Mouse (Mus musculus): ENCODE data around the gene Ly6g6c. TPM values are rescaled to one million over a fixed set of nuclear protein-coding genes. Genes with fewer than 3 reads are reported as not detected.
A peak's percentile ranks its signal among the peaks of the same experiment; 100 is the strongest.

Ly6g6c gene
- 0.16 TPM in 1 of 2 replicates, not detected in the other for polyA plus RNA-seq (2014; fragmentation: Nextera tagmentation; extraction: Ambion mirVana)

GRCm38 (mm10) chr17:35064951-35065947, at the start of gene Ly6g6c:
TSS of gene Ly6g6c (plus strand) at chr17:35065388.
- WGBS: 2% methylated on average over 48 of the region's 48 CpGs
- peaks cover 16% of the 10 kb centered on the region for H3K4me1 ChIP-seq (ENCODE audit: control insufficient read depth, insufficient read depth, low read length)
- no peaks in the 10 kb centered on the region for H3K9me3 ChIP-seq (ENCODE audit: control insufficient read depth, low read length)
- H3K4me2 ChIP-seq (ENCODE audit: low read depth, severe bottlenecking): peak within 1 kb of the TSS; percentile 74
- peak within 1 kb of the TSS; percentile 49 for H3K9ac ChIP-seq (ENCODE audit: low read length)
- H3K27me3 ChIP-seq (ENCODE audit: control insufficient read depth, insufficient read depth, low read length): peaks cover 27% of the 10 kb centered on the region
- peak; percentile 31; the same call in 1 of the 2 replicates for ATAC-seq (ENCODE audit: insufficient number of reproducible peaks, low FRiP score, low TSS enrichment, low read depth)
- H3K36me3 ChIP-seq (ENCODE audit: control insufficient read depth, insufficient read depth, low read length): peaks cover 11% of the 10 kb centered on the region
- H3K27ac ChIP-seq (replicated peaks; ENCODE audit: low read depth, low read length): peak within 1 kb of the TSS; percentile 51; the same call in 1 of the 2 replicates
- H3K4me3 ChIP-seq (ENCODE audit: low read depth, low read length): peak within 1 kb of the TSS; percentile 21
- DNase-seq (ENCODE audit: low spot score): peak; percentile 71

GRCm38 (mm10) chr17:35016376-35016775, 48.8 kb upstream of the Ly6g6c start, which contains the start of gene Vwa7:
TSS of gene Vwa7 (plus strand) at chr17:35016579.
- WGBS: 84% methylated on average over 12 of the region's 12 CpGs
- Histone ChIP-seq H3K4me1 (ENCODE audit: control insufficient read depth, insufficient read depth, low read length) (0 out of 2 replicates have a peak, but pooled peaks cover 1% of the 10 kb centered on the region), H3K36me3 (ENCODE audit: control insufficient read depth, insufficient read depth, low read length) (peaks cover 50% of the 10 kb centered on the region), H3K4me2 (ENCODE audit: low read depth, severe bottlenecking) (no peak within 1 kb of the TSS), H3K9ac (ENCODE audit: low read length) (no peak within 1 kb of the TSS), H3K27ac (replicated peaks; ENCODE audit: low read depth, low read length) (no peak within 1 kb of the TSS), H3K4me3 (ENCODE audit: low read depth, low read length) (no peak within 1 kb of the TSS), H3K9me3 (ENCODE audit: control insufficient read depth, low read length) (no peaks in the 10 kb centered on the region), H3K27me3 (ENCODE audit: control insufficient read depth, insufficient read depth, low read length) (no peaks in the 10 kb centered on the region)
- no peak for ATAC-seq (ENCODE audit: insufficient number of reproducible peaks, low FRiP score, low TSS enrichment, low read depth)
- DNase-seq (ENCODE audit: low spot score): no peak

GRCm38 (mm10) chr17:35016791-35017705, 48.1 kb upstream of the Ly6g6c start:
- 0 out of 2 replicates have a peak, but pooled peaks cover 2% of the 10 kb centered on the region for H3K4me1 ChIP-seq (ENCODE audit: control insufficient read depth, insufficient read depth, low read length)
- no peak overlapping the region for H3K4me2 ChIP-seq (ENCODE audit: low read depth, severe bottlenecking)
- no peak overlapping the region for H3K9ac ChIP-seq (ENCODE audit: low read length)
- WGBS: 80% methylated on average over 10 of the region's 10 CpGs
- H3K27ac ChIP-seq (replicated peaks; ENCODE audit: low read depth, low read length): no peak overlapping the region
- no peak for ATAC-seq (ENCODE audit: insufficient number of reproducible peaks, low FRiP score, low TSS enrichment, low read depth)
- no peaks in the 10 kb centered on the region for H3K27me3 ChIP-seq (ENCODE audit: control insufficient read depth, insufficient read depth, low read length)
- H3K9me3 ChIP-seq (ENCODE audit: control insufficient read depth, low read length): no peaks in the 10 kb centered on the region
- no peak overlapping the region for H3K4me3 ChIP-seq (ENCODE audit: low read depth, low read length)
- DNase-seq (ENCODE audit: low spot score): no peak
- peaks cover 45% of the 10 kb centered on the region for H3K36me3 ChIP-seq (ENCODE audit: control insufficient read depth, insufficient read depth, low read length)

GRCm38 (mm10) chr17:35017706-35018030, 47.5 kb upstream of the Ly6g6c start:
- ATAC-seq (ENCODE audit: insufficient number of reproducible peaks, low FRiP score, low TSS enrichment, low read depth): no peak
- H3K27me3 ChIP-seq (ENCODE audit: control insufficient read depth, insufficient read depth, low read length): no peaks in the 10 kb centered on the region
- H3K9me3 ChIP-seq (ENCODE audit: control insufficient read depth, low read length): no peaks in the 10 kb centered on the region
- peaks cover 38% of the 10 kb centered on the region for H3K36me3 ChIP-seq (ENCODE audit: control insufficient read depth, insufficient read depth, low read length)
- no peak overlapping the region for H3K27ac ChIP-seq (replicated peaks; ENCODE audit: low read depth, low read length)
- no peak overlapping the region for H3K4me3 ChIP-seq (ENCODE audit: low read depth, low read length)
- 0 out of 2 replicates have a peak, but pooled peaks cover 2% of the 10 kb centered on the region for H3K4me1 ChIP-seq (ENCODE audit: control insufficient read depth, insufficient read depth, low read length)
- no peak for DNase-seq (ENCODE audit: low spot score)
- WGBS: 67% methylated on average over 14 of the region's 14 CpGs
- H3K9ac ChIP-seq (ENCODE audit: low read length): no peak overlapping the region
- no peak overlapping the region for H3K4me2 ChIP-seq (ENCODE audit: low read depth, severe bottlenecking)

- Histone ChIP-seq H3K36me3 (ENCODE audit: control insufficient read depth, insufficient read depth, low read length) (peaks cover 34% of the 10 kb centered on the region), H3K9ac (ENCODE audit: low read length) (no peak overlapping the region; the same call in 1 of the 2 replicates), H3K27me3 (ENCODE audit: control insufficient read depth, insufficient read depth, low read length) (no peaks in the 10 kb centered on the region), H3K9me3 (ENCODE audit: control insufficient read depth, low read length) (no peaks in the 10 kb centered on the region), H3K4me2 (ENCODE audit: low read depth, severe bottlenecking) (no peak overlapping the region), H3K27ac (replicated peaks; ENCODE audit: low read depth, low read length) (no peak overlapping the region), H3K4me3 (ENCODE audit: low read depth, low read length) (no peak overlapping the region), H3K4me1 (ENCODE audit: control insufficient read depth, insufficient read depth, low read length) (0 out of 2 replicates have a peak, but pooled peaks cover 2% of the 10 kb centered on the region)
- DNase-seq (ENCODE audit: low spot score): no peak
- 78% methylated on average over 3 of the region's 3 CpGs for WGBS
- ATAC-seq (ENCODE audit: insufficient number of reproducible peaks, low FRiP score, low TSS enrichment, low read depth): no peak
Measured at GRCm38 (mm10) chr17:35018171-35018570, 47.0 kb upstream of the Ly6g6c start.

GRCm38 (mm10) chr17:35019894-35020293, 45.3 kb upstream of the Ly6g6c start:
- 75% methylated on average over 11 of the region's 11 CpGs for WGBS
- no peak overlapping the region for H3K9ac ChIP-seq (ENCODE audit: low read length)
- H3K4me1 ChIP-seq (ENCODE audit: control insufficient read depth, insufficient read depth, low read length): 0 out of 2 replicates have a peak, but pooled peaks cover 2% of the 10 kb centered on the region
- H3K4me2 ChIP-seq (ENCODE audit: low read depth, severe bottlenecking): no peak overlapping the region
- H3K36me3 ChIP-seq (ENCODE audit: control insufficient read depth, insufficient read depth, low read length): peaks cover 17% of the 10 kb centered on the region
- no peak for ATAC-seq (ENCODE audit: insufficient number of reproducible peaks, low FRiP score, low TSS enrichment, low read depth)
- H3K27me3 ChIP-seq (ENCODE audit: control insufficient read depth, insufficient read depth, low read length): no peaks in the 10 kb centered on the region
- no peak overlapping the region for H3K4me3 ChIP-seq (ENCODE audit: low read depth, low read length)
- no peak overlapping the region for H3K27ac ChIP-seq (replicated peaks; ENCODE audit: low read depth, low read length)
- no peak for DNase-seq (ENCODE audit: low spot score)
- H3K9me3 ChIP-seq (ENCODE audit: control insufficient read depth, low read length): no peaks in the 10 kb centered on the region

GRCm38 (mm10) chr17:35020551-35020950, 44.6 kb upstream of the Ly6g6c start:
- H3K4me2 ChIP-seq (ENCODE audit: low read depth, severe bottlenecking): no peak overlapping the region
- DNase-seq (ENCODE audit: low spot score) (no peak), ATAC-seq (ENCODE audit: insufficient number of reproducible peaks, low FRiP score, low TSS enrichment, low read depth) (no peak)
- H3K4me3 ChIP-seq (ENCODE audit: low read depth, low read length): no peak overlapping the region
- 0 out of 2 replicates have a peak, but pooled peaks cover 2% of the 10 kb centered on the region for H3K4me1 ChIP-seq (ENCODE audit: control insufficient read depth, insufficient read depth, low read length)
- no peak overlapping the region for H3K27ac ChIP-seq (replicated peaks; ENCODE audit: low read depth, low read length)
- 87% methylated on average over 8 of the region's 8 CpGs for WGBS
- peaks cover 10% of the 10 kb centered on the region for H3K36me3 ChIP-seq (ENCODE audit: control insufficient read depth, insufficient read depth, low read length)
- H3K9me3 ChIP-seq (ENCODE audit: control insufficient read depth, low read length): no peaks in the 10 kb centered on the region
- H3K9ac ChIP-seq (ENCODE audit: low read length): no peak overlapping the region
- no peaks in the 10 kb centered on the region for H3K27me3 ChIP-seq (ENCODE audit: control insufficient read depth, insufficient read depth, low read length)

Data from limb, embryonic 11.5 days (tissue).